Comparison of ENCODE assay signal across 22 mouse cellular contexts in genomic region chr1:34028722-34029121, GRCm38 (mm10).
A peak's percentile ranks its signal among the peaks of the same experiment; 100 is the strongest.
DNase-seq lines count a peak whose midpoint lies in the region; ATAC-seq and TF ChIP-seq lines count a peak whose summit lies in the region.
"Had no signal": no experiment of that assay in that cellular context is flagged by ENCODE, and none has a peak within 500 bp of the region (broad histone marks: within the 10 kb centered on the region; RNA-seq: fewer than 3 reads in every experiment).

No protein-coding gene starts in this region.

- peak; percentile 95 for DNase-seq in heart, adult 11 months
- DNase-seq in liver, adult 2 months (ENCODE audit: extremely low read depth, low read depth, low spot score): peak; percentile 8
- no peak for DNase-seq in lung, postnatal 36 days
- no peak for DNase-seq in cerebellum, postnatal 25 days
- DNase-seq: adrenal gland, adult 2 months; cerebellum, adult 11-12 months; cerebellum, postnatal 36 days; forebrain, postnatal 0 days; gastrocnemius, postnatal 14 days; liver, postnatal 0 days; lung, postnatal 14 days; right cerebral cortex, postnatal 14 days; thymus, postnatal 25 days had no signal

- H3K27ac ChIP-seq in heart, embryonic 12.5 days (ENCODE audit: poor library complexity, severe bottlenecking): no peak overlapping the region
- H3K27ac ChIP-seq in liver, adult 2 months (replicated peaks; ENCODE audit: insufficient read depth, low read depth, low read length): no peak overlapping the region
- no peak overlapping the region for H3K27ac ChIP-seq in liver, embryonic 12.5 days
- H3K27ac ChIP-seq: embryonic facial prominence, embryonic 12.5 days; hindbrain, embryonic 13.5 days; kidney, postnatal 0 days; neural tube, embryonic 12.5 days had no signal

- no peak overlapping the region for H3K4me2 ChIP-seq in heart, embryonic 12.5 days
- no peak overlapping the region for H3K4me2 ChIP-seq in liver, embryonic 12.5 days
- H3K4me2 ChIP-seq: embryonic facial prominence, embryonic 12.5 days; hindbrain, embryonic 13.5 days; neural tube, embryonic 12.5 days had no signal

- 61% methylated on average over 5 of the region's 5 CpGs for WGBS in heart, embryonic 12.5 days
- WGBS in liver, adult 2 months: 75% methylated on average over 5 of the region's 5 CpGs
- 40% methylated on average over 5 of the region's 5 CpGs for WGBS in liver, embryonic 12.5 days (ENCODE audit: insufficient replicate concordance)

- no peaks in the 10 kb centered on the region for H3K9me3 ChIP-seq in heart, embryonic 12.5 days (replicated peaks)
- no peaks in the 10 kb centered on the region for H3K9me3 ChIP-seq in liver, embryonic 12.5 days (replicated peaks)
- H3K9me3 ChIP-seq: embryonic facial prominence, embryonic 12.5 days; G1E; hindbrain, embryonic 13.5 days; neural tube, embryonic 12.5 days had no signal

- ATAC-seq in heart, embryonic 12.5 days (ENCODE audit: insufficient number of reproducible peaks, low FRiP score): no peak
- no peak for ATAC-seq in liver, embryonic 12.5 days
- ATAC-seq in granulocyte monocyte progenitor cell, adult 5-6 weeks (replicated peaks; ENCODE audit: poor library complexity, severe bottlenecking): peak; percentile 56
- ATAC-seq: forebrain, postnatal 0 days; intestine, postnatal 0 days; liver, postnatal 0 days had no signal

- no peak for TF ChIP-seq POLR2A in liver, adult 2 months (IDR thresholded peaks at IDR 0.05; ENCODE audit: extremely low read depth, insufficient read depth, low read length)

- no peak overlapping the region for H3K4me3 ChIP-seq in heart, embryonic 12.5 days
- no peak overlapping the region for H3K4me3 ChIP-seq in liver, adult 2 months (ENCODE audit: insufficient read depth, low read depth, low read length)
- no peak overlapping the region for H3K4me3 ChIP-seq in liver, embryonic 12.5 days
- H3K4me3 ChIP-seq: embryonic facial prominence, embryonic 12.5 days; hindbrain, embryonic 13.5 days; neural tube, embryonic 12.5 days had no signal

- H3K36me3 ChIP-seq in heart, embryonic 12.5 days: no peaks in the 10 kb centered on the region
- H3K36me3 ChIP-seq in liver, adult 2 months (ENCODE audit: control insufficient read depth, insufficient read depth, low read length): no peaks in the 10 kb centered on the region
- no peaks in the 10 kb centered on the region for H3K36me3 ChIP-seq in liver, embryonic 12.5 days
- H3K36me3 ChIP-seq: embryonic facial prominence, embryonic 12.5 days; G1E; hindbrain, embryonic 13.5 days; neural tube, embryonic 12.5 days had no signal

- H3K4me1 ChIP-seq in heart, embryonic 12.5 days (replicated peaks): peaks cover 35% of the 10 kb centered on the region
- H3K4me1 ChIP-seq in liver, adult 2 months (ENCODE audit: control insufficient read depth, insufficient read depth, low read length): no peaks in the 10 kb centered on the region
- no peaks in the 10 kb centered on the region for H3K4me1 ChIP-seq in liver, embryonic 12.5 days
- H3K4me1 ChIP-seq: embryonic facial prominence, embryonic 12.5 days; neural tube, embryonic 12.5 days had no signal

- H3K27me3 ChIP-seq in heart, embryonic 12.5 days (replicated peaks): no peaks in the 10 kb centered on the region
- no peaks in the 10 kb centered on the region for H3K27me3 ChIP-seq in liver, adult 2 months (ENCODE audit: control insufficient read depth, insufficient read depth, low read length)
- H3K27me3 ChIP-seq in liver, embryonic 12.5 days (replicated peaks): no peaks in the 10 kb centered on the region
- H3K27me3 ChIP-seq: embryonic facial prominence, embryonic 12.5 days; hindbrain, embryonic 13.5 days; neural tube, embryonic 12.5 days had no signal

- no peaks in the 10 kb centered on the region for H3K79me2 ChIP-seq in liver, adult 2 months (ENCODE audit: control insufficient read depth, insufficient read depth, low read length)

- TF ChIP-seq CTCF in liver, adult 2 months (IDR thresholded peaks at IDR 0.05; ENCODE audit: low read depth, low read length): no peak

- no peak overlapping the region for H3K9ac ChIP-seq in heart, embryonic 12.5 days
- H3K9ac ChIP-seq in liver, adult 2 months (ENCODE audit: low read depth, low read length): no peak overlapping the region
- H3K9ac ChIP-seq in liver, embryonic 12.5 days: no peak overlapping the region
- H3K9ac ChIP-seq: embryonic facial prominence, embryonic 12.5 days; forebrain, postnatal 0 days; hindbrain, embryonic 13.5 days; liver, postnatal 0 days; neural tube, embryonic 12.5 days had no signal

Comparison
In these comparisons a context has a peak if more than half of its experiments do, and no peak if none do; other contexts are left out.
1. DNase-seq: peak in heart, adult 11 months (single experiment) and liver, adult 2 months (single experiment); none in lung, postnatal 36 days (single experiment) and cerebellum, postnatal 25 days (0 of 2).